Mouse (Mus musculus) cerebellum, adult 11 months (tissue): ENCODE results near the gene Slc38a6.

Experiments used
- DNase-seq: peaks from one replicate; pipeline ENCODE4 v3.0.0; 2022

Slc38a6 gene

DNA sequence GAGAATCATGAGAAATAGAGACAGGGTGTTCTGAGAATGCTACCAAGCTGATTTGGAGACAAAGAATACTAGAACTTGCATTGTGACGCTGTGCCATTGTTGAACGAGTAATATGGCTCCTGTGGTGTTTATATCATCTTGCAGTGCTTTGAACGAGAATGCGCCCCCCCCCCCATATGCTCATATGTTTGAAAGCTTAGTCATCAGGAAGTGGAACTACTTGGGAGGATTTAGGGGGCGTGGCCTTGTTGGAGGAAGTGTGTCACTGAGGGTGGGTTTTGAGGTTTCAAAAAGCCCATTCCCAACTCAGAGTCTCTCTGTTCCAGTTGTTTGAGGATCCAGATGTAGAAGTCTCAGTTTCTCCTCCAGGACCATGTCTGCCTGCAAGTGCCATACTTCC is 108.0 kb downstream of the Slc38a6 start:
- DNase-seq = no peak

DNA sequence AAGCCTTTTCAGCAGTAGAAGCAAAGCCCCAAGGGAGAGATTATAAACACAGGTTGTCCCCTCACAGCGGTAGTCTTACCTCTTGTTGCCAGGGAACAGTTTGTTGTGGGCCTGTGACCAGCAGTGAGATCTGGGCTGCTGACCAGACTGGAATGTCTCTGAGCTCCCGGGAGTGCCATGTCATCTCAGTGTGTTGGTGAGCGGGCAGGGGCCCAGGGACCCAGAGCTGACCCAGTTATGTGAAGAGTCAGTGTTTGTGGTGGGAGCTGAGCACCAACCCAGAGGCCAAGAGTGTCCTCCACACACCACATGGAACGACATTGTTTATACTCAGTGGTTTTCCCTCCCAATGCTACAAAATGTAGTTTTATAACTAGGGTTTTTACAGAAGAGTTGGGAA is 112.8 kb downstream of the Slc38a6 start:
- DNase-seq = no peak

DNA sequence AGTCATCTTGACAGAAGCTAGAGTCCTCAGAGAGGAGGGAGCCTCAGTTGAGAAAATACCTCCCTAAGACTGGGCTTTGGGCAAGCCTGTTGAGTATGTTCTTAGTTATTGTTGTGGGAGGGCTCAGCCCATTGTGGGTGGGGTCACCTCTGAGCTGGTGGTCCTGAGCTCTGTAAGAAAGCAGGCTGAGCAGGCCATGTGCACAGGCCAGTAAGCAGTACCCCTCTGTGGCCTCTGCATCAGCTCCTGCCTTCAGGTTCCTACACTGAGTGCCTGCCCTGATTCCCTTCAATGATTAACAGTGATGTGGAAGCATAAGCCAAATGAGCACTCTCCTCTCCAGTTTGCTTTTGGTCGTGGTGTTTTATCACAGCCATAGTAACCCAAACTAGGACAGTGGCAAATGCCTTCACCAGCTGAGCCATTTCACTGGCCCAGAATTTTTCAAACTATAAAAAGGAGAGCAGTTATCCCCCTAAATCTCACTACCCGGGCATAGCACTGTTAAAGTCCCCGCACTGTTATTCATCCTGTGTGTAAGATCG is 114.0 kb downstream of the Slc38a6 start:
- DNase-seq = no peak

DNA sequence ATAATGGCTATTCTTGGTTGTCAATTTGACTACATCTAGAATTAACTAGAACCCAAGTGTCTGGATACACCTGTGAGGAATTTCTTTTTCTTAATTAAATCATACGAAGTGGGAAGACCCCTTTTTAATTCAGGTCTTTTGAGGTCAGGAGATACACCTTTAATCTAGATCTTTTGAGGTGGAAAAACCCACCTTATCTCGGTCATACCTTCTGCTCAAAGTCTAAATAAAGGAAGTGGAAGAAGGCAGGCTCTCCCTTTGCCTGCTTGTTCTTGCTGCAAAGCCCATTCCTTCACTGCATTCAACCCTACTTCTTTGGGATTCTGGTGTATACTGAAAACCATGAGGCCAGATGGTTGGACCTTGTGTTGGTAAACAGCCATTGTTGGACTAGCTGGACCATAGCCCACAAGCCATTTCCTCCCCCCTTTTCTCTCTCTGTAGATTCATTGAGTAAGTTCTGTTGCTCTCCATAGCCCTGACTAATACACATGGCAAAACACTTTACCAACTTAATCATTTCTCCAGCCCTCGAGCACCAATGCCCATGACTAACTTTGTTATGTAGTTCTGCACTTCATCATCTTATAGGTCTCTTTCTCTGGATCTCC is 115.0 kb downstream of the Slc38a6 start:
- no peak for DNase-seq

DNA sequence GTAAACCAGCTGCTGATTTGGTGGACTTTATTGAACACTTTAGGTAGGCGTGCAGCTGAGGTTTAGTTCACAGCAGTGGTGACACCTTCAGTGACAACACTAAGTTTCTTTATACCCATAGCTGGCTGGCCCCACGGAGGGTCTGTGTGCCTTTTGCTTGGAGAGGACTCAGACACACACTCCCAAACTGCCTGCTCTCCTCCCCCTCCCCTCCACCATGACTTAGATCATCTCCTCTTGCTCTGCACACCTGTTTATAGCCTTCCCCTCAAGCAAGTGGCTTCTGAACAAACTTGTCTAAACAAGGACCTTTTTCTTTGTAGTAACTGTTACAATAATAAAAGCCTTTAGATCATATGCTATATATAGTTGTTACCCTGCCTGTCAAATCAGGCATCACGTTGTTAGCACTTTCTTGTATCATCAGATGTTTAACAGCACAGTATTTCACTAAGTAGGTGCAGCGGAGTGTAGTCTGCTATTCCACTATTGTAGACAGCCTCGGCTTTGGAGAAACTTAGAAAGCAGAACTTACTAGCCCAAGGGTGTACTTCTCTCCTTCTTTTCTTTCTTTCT is 115.6 kb downstream of the Slc38a6 start:
- no peak for DNase-seq

DNA sequence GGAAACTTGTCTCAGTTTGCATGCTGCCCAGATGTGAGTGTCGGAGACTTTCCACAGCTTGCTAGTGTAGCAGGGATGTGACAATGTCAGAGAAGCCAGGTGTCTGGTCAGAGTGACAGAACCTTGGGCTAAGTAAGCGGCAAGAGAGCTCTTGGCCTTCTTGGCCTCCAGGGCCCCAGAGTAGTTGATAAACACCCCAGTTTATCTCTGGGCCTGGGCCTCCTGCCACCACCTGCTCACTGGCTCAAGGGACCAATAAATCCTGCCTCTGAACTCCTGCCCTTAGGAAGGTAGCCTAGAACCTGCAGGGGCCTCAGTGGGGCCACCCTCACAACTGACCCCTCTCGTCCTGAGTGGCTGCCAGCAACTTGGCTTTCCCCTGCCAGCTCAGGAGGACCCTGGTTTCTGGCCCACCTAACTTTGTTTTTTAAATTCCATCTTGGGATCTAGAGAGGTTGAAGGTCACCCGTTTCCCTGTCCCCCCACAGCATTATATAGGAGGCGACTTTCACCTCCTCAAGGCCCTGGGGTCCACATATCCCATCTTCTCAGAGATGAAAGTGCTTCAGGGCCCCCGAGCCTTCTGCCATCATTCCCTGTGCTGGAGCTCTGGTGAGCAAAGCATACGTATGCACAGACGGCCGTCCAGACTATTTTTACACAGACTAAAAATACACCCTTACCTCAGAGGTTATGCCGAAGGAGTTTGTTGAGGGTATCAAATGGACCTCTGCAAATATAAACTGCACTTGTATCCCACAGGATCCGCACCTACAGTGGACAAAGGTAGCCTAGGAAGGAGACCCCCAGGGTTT is 116.5 kb downstream of the Slc38a6 start:
- no peak for DNase-seq
